Mouse (Mus musculus) cerebral cortex, adult 2 months (tissue): ENCODE measurements around the gene Mycbp2.

Source experiments
- WGBS: fragments of 180-500 bp; shearing (Covaris S2); methylation state at CpG from one replicate; pipeline ENCODE4 v1.1.7; 2018; 5-methylcytosine and 5-hydroxymethylcytosine counted together

The Mycbp2 gene

GRCm38 (mm10) chr14:103258745-103259144, 87.9 kb downstream of the Mycbp2 start:
- WGBS = 65% methylated on average over 2 of the region's 2 CpGs

- 58% methylated on average over 7 of the region's 7 CpGs for WGBS
Measured at GRCm38 (mm10) chr14:103256866-103257265, 89.7 kb downstream of the Mycbp2 start.

GRCm38 (mm10) chr14:103254311-103254710, 92.3 kb downstream of the Mycbp2 start:
- WGBS = 57% methylated on average over 2 of the region's 2 CpGs

GRCm38 (mm10) chr14:103242020-103242419, 104.6 kb downstream of the Mycbp2 start:
- WGBS = 95% methylated on average over 6 of the region's 6 CpGs

GRCm38 (mm10) chr14:103234770-103235169, 111.8 kb downstream of the Mycbp2 start:
- WGBS = 82% methylated on average over 6 of the region's 6 CpGs

GRCm38 (mm10) chr14:103233640-103234593, 112.7 kb downstream of the Mycbp2 start:
- WGBS = 47% methylated on average over 12 of the region's 12 CpGs

- 44% methylated on average over 2 of the region's 2 CpGs for WGBS
Measured at GRCm38 (mm10) chr14:103222356-103222755, 124.3 kb downstream of the Mycbp2 start.

- WGBS = 53% methylated on average over 3 of the region's 3 CpGs
Measured at GRCm38 (mm10) chr14:103221751-103222150, 124.9 kb downstream of the Mycbp2 start.

- 75% methylated on average over 3 of the region's 3 CpGs for WGBS
Measured at GRCm38 (mm10) chr14:103216331-103216730, 130.3 kb downstream of the Mycbp2 start.

GRCm38 (mm10) chr14:103186658-103187057, 160.0 kb downstream of the Mycbp2 start:
- 83% methylated on average over 3 of the region's 3 CpGs for WGBS

GRCm38 (mm10) chr14:103186076-103186475, 160.5 kb downstream of the Mycbp2 start:
- WGBS = 84% methylated on average over 4 of the region's 4 CpGs

- WGBS = 95% methylated on average over 2 of the region's 2 CpGs
Measured at GRCm38 (mm10) chr14:103180096-103180495, 166.5 kb downstream of the Mycbp2 start.

- WGBS = 36% methylated on average over 5 of the region's 5 CpGs
Measured at GRCm38 (mm10) chr14:103162923-103163322, 183.7 kb downstream of the Mycbp2 start.

GRCm38 (mm10) chr14:103155685-103156084, 190.9 kb downstream of the Mycbp2 start:
- 58% methylated on average over 7 of the region's 7 CpGs for WGBS

- 50% methylated on average over 5 of the region's 5 CpGs for WGBS
Measured at GRCm38 (mm10) chr14:103150139-103150538, 196.5 kb downstream of the Mycbp2 start.

- 38% methylated on average over 2 of the region's 2 CpGs for WGBS
Measured at GRCm38 (mm10) chr14:103131991-103132390, 214.6 kb downstream of the Mycbp2 start.

- WGBS = 82% methylated on average over 6 of the region's 6 CpGs
Measured at GRCm38 (mm10) chr14:103125756-103126155, 220.9 kb downstream of the Mycbp2 start.

- 97% methylated on average over 3 of the region's 3 CpGs for WGBS
Measured at GRCm38 (mm10) chr14:103114994-103115670, 231.5 kb downstream of the Mycbp2 start.

GRCm38 (mm10) chr14:103112606-103113363, 233.8 kb downstream of the Mycbp2 start:
- WGBS = 79% methylated on average over 3 of the region's 3 CpGs

GRCm38 (mm10) chr14:103109971-103110370, 236.6 kb downstream of the Mycbp2 start:
- 57% methylated on average over 4 of the region's 4 CpGs for WGBS

GRCm38 (mm10) chr14:103106301-103106700, 240.3 kb downstream of the Mycbp2 start:
- 94% methylated on average over 2 of the region's 2 CpGs for WGBS
